Mouse (Mus musculus) urinary bladder, postnatal 25 days (tissue): ENCODE measurements around the gene Ugt1a2.

Experiments used
- DNase-seq: peaks from one replicate; pipeline ENCODE4 v3.0.0; 2022; ENCODE audit warnings: low spot score

The Ugt1a2 gene

DNA sequence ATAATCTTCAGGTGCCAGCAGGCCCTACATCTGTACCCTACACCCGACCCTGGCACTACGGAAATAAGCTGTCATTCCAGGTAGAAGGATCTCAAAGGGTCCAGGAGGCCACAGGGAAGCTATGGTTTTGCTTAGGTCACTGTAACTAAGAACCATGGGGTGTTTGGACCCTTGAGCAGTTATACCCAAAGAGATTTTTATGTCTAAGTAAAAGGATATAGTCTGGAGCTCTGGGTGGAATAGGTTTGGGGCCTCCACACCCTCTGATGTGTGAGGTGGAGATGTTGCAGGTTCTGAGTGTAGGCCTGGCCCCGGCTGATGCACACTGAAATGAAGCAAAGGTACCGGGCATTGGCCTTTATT is 33.8 kb downstream of the Ugt1a2 start:
- no peak for DNase-seq

GRCm38 (mm10) chr1:88234646-88235045 is 34.2 kb downstream of the Ugt1a2 start:
- no peak for DNase-seq

DNA sequence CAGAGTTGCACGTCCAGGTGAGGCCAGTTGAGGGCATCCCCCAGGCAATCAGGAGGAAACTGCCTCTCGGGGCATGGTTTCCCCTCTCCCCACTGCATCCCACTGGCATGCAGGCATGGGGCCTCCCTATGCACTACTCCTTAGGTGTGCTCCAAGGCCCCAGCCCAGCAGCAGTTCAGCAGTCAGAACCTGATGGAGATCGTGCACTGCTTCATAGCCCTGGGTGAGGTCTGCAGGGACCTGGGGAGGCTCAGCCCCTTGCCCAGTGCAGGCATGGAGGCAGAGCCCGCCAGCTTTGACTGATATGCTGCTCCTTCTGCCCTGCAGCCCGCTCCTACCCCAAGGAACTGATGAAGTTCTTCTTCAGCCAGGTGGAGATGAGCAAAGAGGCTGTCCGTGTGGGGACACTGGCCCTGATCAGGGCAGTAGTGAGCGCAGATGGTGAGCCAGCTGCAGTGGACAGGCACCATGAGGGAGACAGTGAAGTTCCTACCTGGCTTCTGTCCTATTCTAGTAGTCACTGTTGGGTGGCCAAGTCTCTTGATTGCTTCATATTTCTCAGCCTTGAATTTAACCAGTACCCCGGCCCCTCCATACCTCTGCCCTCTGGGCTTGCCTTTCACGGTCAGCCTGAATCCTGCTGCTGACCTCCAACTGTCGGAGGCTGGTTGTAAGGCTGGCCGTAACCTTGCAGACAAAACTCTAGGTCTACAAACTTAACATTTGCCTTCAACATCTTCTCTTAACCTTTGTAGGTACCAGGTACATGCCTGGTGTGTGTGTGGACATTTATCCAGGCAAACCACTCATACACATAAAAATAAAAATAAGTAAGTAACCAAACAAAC is 34.9 kb downstream of the Ugt1a2 start:
- no peak for DNase-seq

DNA sequence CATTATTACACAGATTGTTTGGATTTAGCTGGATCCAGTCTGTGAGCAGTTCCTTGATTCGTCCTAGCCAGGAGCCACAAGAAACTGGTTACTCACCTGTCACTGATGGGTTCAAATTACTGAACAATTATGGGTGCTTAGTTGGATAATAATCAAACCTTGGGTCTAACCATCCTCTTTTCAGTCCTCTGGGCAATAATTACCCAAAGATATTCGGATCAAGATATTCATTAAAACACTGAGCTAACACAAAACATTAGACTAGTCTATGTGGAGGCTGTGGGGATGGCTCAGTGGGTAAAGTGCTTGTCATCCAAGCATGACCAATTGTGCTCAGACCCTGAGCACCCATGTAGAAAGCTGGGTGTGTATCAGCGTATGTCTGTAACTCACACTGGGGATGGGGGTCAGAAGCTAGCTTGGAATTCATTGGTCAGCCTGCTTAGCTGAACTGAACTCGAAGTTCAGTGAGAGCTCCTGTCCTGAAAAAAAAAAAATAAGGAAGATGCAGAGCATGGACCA is 35.6 kb downstream of the Ugt1a2 start:
- no peak for DNase-seq

DNA sequence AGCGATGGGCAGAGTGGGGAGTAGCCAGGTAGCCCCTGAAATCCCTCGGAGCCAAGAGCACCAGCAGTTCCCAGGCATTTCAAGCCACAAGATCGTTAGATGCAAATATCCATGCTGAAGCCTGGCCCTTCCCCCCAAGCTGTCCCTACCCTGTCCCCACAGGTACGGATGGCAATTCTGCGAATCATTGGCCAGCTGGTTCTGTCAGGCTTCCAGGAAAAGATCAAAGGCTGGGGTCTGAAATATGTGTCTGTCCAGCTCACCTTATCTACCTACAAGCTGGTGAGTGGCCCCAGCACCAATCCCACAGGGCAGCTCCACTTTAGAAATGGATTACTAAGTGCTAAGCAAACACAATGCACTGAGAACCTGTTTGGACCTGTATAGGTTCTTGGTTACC is 36.9 kb downstream of the Ugt1a2 start:
- no peak for DNase-seq

DNA sequence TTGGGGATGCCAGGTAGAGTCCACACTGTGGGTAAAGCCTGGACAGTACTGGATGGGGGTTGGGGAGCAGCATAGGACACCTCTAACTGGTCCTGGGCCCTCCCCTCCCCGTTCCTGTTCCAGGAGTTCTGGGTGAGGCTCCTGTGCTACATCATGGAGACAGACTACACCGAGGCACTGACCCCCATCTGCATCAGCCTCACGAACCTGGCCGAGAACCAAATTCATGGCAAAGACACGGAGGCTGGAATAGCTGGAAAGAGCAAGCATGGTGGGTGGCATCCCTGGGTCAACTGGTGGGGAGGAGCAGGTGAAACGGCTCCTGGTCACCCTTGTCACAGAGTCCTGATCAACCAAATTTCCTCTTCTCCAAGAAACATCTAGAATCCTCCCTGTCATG is 38.4 kb downstream of the Ugt1a2 start:
- no peak for DNase-seq

GRCm38 (mm10) chr1:88240072-88240471 is 39.7 kb downstream of the Ugt1a2 start:
- DNase-seq, result no peak

DNA sequence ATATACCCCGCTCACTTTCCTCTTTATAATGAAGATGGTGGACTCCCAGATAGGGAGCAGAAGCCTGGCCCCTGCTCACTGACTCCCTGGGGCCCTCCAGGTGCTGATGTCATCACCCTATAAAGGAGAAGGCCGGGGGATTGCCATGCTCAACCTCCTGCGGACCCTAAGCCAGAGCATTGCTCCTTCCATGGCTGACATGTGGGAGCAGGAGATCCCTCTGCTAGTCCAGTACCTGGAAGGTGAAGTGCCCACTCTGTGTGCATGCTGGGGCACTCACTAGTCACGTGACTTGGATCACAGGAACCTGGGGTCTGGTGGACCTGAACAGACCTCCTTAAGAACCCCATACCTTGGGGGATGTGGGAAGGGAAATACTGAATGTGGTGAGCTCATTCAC is 40.2 kb downstream of the Ugt1a2 start:
- no peak for DNase-seq

DNA sequence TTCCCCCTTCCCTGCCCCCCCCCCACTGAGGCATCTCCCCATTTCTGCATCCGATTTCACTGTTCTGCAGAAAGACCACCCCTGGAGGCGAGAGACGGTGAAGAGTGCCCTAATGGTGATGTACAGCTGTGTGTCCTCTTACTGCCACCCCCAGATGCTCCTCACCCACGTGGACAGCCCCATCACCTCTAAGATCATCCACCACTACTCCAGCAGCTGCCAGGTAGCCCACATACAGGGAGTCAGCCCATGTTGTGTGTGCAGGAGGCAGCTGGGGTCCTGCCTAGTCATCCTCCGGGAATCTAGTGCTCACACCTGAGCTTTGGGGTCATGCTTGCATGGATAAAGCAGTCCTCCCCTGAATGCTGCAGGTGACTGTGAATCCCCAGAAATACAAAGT is 43.5 kb downstream of the Ugt1a2 start:
- DNase-seq, result no peak

DNA sequence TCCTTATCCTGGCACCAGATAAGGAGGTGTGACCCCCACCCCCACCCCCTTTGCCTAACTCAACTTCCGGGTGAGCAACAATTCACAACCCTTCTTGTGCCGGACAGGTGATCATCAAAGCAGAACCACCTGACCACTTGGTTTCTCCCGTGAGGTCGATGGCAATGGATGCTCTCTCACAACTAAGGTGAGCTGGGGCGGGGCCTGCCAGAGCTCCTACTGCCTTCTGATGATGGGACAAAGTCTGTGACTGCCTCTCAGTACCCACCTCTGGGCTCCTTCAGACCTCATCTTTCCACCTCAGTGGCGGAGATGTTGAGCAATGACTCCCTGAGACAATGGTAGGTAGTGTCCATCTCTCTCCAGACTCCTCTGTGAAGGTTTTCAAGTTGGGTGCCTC is 45.5 kb downstream of the Ugt1a2 start:
- DNase-seq, result no peak

- DNase-seq, result no peak
These were observed 46.0 kb downstream of the Ugt1a2 start for GRCm38 (mm10) chr1:88246386-88246785.

- no peak for DNase-seq
These were observed 47.3 kb downstream of the Ugt1a2 start for GRCm38 (mm10) chr1:88247660-88248059.

- no peak for DNase-seq
These were observed 48.3 kb downstream of the Ugt1a2 start for GRCm38 (mm10) chr1:88248658-88249057.

DNA sequence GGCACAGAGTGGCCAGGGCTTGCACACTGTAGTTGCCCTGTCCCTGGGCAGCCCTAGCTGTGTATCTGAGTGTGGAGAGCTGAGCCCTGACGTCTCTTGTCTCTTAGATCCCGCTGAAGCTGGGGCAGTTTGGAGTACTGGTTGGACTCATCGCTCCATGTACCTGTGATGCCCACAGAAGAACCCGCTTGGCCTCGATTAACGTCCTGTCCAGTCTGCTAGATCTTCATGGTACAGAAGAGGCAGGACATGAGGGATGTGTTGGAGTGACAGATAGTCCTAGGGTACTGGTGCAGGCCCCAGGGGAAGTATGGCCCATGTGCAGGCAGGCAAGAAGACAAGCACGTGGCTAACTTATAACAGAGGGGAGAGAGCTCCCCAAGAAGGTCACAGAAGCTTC is 49.2 kb downstream of the Ugt1a2 start:
- no peak for DNase-seq

DNA sequence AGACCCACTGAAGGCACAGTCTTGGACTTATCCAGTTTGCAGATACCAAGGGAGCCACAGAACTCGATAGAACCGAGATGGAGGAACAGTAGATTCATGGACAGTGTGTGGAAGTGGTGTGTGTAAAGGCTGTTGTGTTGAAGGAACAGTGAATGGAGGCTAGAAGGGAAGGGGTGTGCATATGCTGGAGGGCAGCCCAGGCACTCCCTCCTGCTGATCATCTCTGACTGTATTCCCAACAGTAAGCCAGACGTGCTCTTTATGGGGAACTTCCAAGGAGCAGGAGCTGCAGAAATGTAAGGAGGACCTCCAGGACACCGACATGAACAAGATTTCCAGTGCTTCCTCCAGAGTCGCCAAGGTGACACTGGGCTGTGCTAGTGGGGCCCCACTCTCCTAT is 49.6 kb downstream of the Ugt1a2 start:
- no peak for DNase-seq

- no peak for DNase-seq
These were observed 52.7 kb downstream of the Ugt1a2 start for GRCm38 (mm10) chr1:88253106-88253505.

DNA sequence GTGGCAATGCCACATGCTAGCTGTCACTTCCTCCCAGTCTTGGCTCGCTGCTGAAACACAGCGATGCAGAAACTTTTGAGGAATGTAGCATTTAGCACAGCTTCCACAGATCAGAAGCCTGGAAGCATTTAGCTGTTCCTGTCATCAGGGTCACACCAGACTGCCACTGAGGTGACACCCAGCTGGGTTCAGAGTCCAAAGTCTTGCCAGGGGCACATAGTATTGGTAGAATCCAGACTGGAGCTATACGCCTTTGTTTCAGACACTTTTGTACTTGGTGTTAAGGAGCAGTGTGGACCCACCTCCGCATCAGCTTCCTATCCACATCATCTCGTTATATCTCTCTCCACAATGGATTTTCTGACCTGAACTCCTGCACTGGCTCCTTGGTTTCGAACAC is 53.1 kb downstream of the Ugt1a2 start:
- no peak for DNase-seq

DNA sequence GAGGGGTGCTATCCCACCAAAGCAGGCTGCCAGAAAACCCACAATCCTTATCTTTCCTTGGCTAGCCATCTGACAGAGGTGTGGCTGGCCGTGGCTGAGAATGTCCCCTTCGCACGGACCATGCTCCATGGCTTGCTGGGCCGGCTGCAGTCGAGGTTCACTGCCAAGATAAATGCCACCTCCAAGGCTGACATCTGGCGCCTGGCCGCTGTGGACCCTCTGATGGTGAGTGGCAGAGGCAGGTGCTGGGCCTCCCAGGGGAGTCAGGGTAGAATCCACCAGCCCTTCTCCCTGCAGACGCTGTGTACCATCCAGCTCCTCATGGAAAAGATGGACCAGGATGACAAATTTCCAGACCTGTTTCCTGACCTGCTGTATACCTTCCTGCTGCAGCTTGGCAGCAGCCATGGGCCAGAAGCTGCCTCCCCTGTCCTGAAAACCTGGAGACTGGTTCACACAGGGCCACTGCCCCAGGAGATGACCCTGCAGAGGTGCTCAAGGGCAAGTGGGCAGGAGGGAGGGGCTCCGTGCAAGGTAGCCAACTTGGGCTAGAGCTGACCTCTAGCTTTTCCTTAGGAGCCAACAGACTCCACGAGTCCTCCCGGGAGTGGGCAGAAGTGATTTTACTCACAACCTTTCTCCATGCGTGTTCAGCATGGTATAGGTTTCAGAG is 54.5 kb downstream of the Ugt1a2 start:
- no peak for DNase-seq

- no peak for DNase-seq
These were observed 55.1 kb downstream of the Ugt1a2 start for GRCm38 (mm10) chr1:88255466-88255857.

GRCm38 (mm10) chr1:88255989-88256754 is 55.8 kb downstream of the Ugt1a2 start:
- no peak for DNase-seq

GRCm38 (mm10) chr1:88256886-88257663 is 56.7 kb downstream of the Ugt1a2 start:
- DNase-seq, result no peak

DNA sequence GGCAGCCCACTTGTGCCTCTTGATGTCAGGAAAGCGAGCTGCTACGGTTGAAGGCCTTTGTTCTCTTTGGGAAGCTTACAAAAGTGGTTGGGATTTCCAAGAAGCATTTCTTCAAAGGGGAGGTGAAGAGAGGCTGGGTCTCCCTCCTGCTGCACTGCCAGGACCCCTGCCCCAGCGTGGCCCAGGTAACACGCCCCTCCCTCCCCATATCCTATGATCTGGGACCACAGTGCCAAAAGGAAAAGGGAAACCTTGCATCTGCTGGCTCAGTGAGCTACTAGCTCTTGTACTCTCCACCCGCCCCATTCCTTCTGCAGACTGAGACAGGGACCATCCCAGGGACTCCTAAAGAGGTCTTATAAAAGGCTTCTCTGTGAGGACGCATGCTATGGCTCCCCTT is 57.3 kb downstream of the Ugt1a2 start:
- no peak for DNase-seq
